In the genomic region with DNA sequence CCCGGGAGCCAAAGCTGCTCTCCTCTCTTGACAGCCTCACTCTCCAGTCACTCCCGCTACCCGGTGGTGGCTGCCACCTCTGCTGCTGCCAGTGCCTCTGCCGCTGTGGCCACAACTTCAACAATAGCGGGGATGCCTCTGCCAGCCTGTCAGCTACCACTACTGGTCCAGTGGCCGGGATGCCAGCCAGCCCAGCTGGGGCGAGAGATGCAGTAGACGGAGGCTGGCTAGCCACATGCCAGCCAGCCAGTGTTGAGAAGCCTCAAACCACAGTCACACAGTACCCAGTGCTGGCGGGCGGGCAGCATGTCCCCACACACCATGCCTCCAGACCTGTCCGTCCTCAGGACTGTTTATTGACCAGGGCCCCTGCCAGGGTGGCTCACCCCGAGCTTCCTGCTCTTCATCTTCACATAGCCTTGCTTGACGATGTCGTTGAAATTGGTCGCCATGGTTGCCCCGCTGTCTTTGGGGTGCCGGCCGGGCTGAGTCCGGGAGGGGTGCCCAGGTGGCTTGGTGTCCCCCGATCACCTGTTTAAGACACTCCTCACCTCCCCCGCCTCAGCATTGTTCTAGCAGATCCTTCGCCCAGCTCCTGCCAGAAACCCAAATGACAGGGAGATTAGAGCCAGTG, we compare ENCODE assay signal across 8 mouse cellular contexts. TPM values are rescaled to one million over a fixed set of nuclear protein-coding genes. Genes with fewer than 3 reads are reported as not detected.
A peak's percentile ranks its signal among the peaks of the same experiment; 100 is the strongest.
DNase-seq lines count a peak whose midpoint lies in the region; ATAC-seq and TF ChIP-seq lines count a peak whose summit lies in the region.

No protein-coding gene starts in this region.

- peak; percentile 57 for ATAC-seq in forebrain, embryonic 15.5 days (replicated peaks)
- no peak for ATAC-seq in intestine, postnatal 0 days
- no peak for ATAC-seq in liver, embryonic 16.5 days (ENCODE audit: low read depth)
- ATAC-seq in neural tube, embryonic 12.5 days (ENCODE audit: low FRiP score, low read depth) = peak; percentile 10; the same call in 1 of the 2 replicates

- H3K27ac ChIP-seq in forebrain, embryonic 15.5 days (replicated peaks) = peak overlapping the region; percentile 82
- H3K27ac ChIP-seq in intestine, postnatal 0 days (ENCODE audit: low read depth, low read length) = peak overlapping the region; percentile 92
- no peak overlapping the region for H3K27ac ChIP-seq in liver, embryonic 16.5 days (ENCODE audit: low read length)
- no peak overlapping the region for H3K27ac ChIP-seq in neural tube, embryonic 12.5 days

- peak; percentile 52 to 59 for DNase-seq in cerebellum, adult 18-20 months
- DNase-seq in cerebellum, adult 11 months = no peak
- DNase-seq in T-cell, adult 2 months (ENCODE audit: low spot score) = peak; percentile 7
- no peak for DNase-seq in spleen, postnatal 14 days (ENCODE audit: low spot score in 2 of 2)

- peaks cover 65% of the 10 kb centered on the region for H3K4me1 ChIP-seq in forebrain, embryonic 15.5 days
- H3K4me1 ChIP-seq in intestine, postnatal 0 days (replicated peaks; ENCODE audit: control insufficient read depth, insufficient read depth, low read length) = peaks cover 16% of the 10 kb centered on the region
- peaks cover 26% of the 10 kb centered on the region for H3K4me1 ChIP-seq in liver, embryonic 16.5 days (ENCODE audit: control insufficient read depth, low read depth, low read length)
- peaks cover 51% of the 10 kb centered on the region for H3K4me1 ChIP-seq in neural tube, embryonic 12.5 days

- H3K27me3 ChIP-seq in forebrain, embryonic 15.5 days = peaks cover 9% of the 10 kb centered on the region; the same call in 1 of the 2 replicates
- H3K27me3 ChIP-seq in intestine, postnatal 0 days (replicated peaks; ENCODE audit: control insufficient read depth, insufficient read depth, low read length) = no peaks in the 10 kb centered on the region
- H3K27me3 ChIP-seq in liver, embryonic 16.5 days (ENCODE audit: control insufficient read depth, insufficient read depth, low read depth, low read length) = peaks cover 27% of the 10 kb centered on the region
- peaks cover 30% of the 10 kb centered on the region for H3K27me3 ChIP-seq in neural tube, embryonic 12.5 days (replicated peaks)

- peak overlapping the region; percentile 83 for H3K4me2 ChIP-seq in forebrain, embryonic 15.5 days (replicated peaks)
- peak overlapping the region; percentile 91 for H3K4me2 ChIP-seq in intestine, postnatal 0 days (replicated peaks; ENCODE audit: low read depth)
- peak overlapping the region; percentile 45 for H3K4me2 ChIP-seq in liver, embryonic 16.5 days (ENCODE audit: low read depth, low read length)
- peak overlapping the region; percentile 75 for H3K4me2 ChIP-seq in neural tube, embryonic 12.5 days (replicated peaks)

- peak overlapping the region; percentile 76 for H3K9ac ChIP-seq in forebrain, embryonic 15.5 days (replicated peaks)
- H3K9ac ChIP-seq in intestine, postnatal 0 days (ENCODE audit: low read depth, low read length) = peak overlapping the region; percentile 51
- no peak overlapping the region for H3K9ac ChIP-seq in liver, embryonic 16.5 days (ENCODE audit: low read depth, low read length)
- peak overlapping the region; percentile 67 for H3K9ac ChIP-seq in neural tube, embryonic 12.5 days

- under 1% methylated on average over 22 of the region's 22 CpGs for WGBS in forebrain, embryonic 15.5 days
- 7% methylated on average over 22 of the region's 22 CpGs for WGBS in intestine, postnatal 0 days
- 12% methylated on average over 22 of the region's 22 CpGs for WGBS in liver, embryonic 16.5 days (ENCODE audit: insufficient replicate concordance)
- 2% methylated on average over 22 of the region's 22 CpGs for WGBS in neural tube, embryonic 12.5 days

- H3K9me3 ChIP-seq in forebrain, embryonic 15.5 days = no peaks in the 10 kb centered on the region
- H3K9me3 ChIP-seq in intestine, postnatal 0 days (ENCODE audit: control insufficient read depth) = no peaks in the 10 kb centered on the region
- H3K9me3 ChIP-seq in liver, embryonic 16.5 days (replicated peaks; ENCODE audit: control insufficient read depth, low read length) = no peaks in the 10 kb centered on the region
- no peaks in the 10 kb centered on the region for H3K9me3 ChIP-seq in neural tube, embryonic 12.5 days

- H3K4me3 ChIP-seq in forebrain, embryonic 15.5 days = peak overlapping the region; percentile 66
- H3K4me3 ChIP-seq in intestine, postnatal 0 days (ENCODE audit: low read depth, low read length) = peak overlapping the region; percentile 50
- H3K4me3 ChIP-seq in liver, embryonic 16.5 days (ENCODE audit: low read depth, low read length) = peak overlapping the region; percentile 14
- peak overlapping the region; percentile 51 for H3K4me3 ChIP-seq in neural tube, embryonic 12.5 days

- TF ChIP-seq CTCF in intestine, postnatal 0 days (IDR thresholded peaks at IDR 0.05; ENCODE audit: low read depth) = no peak

- peaks cover 17% of the 10 kb centered on the region for H3K36me3 ChIP-seq in forebrain, embryonic 15.5 days
- peaks cover 24% of the 10 kb centered on the region for H3K36me3 ChIP-seq in intestine, postnatal 0 days (ENCODE audit: control insufficient read depth, insufficient read depth)
- peaks cover 17% of the 10 kb centered on the region for H3K36me3 ChIP-seq in liver, embryonic 16.5 days (ENCODE audit: control insufficient read depth, insufficient read depth)
- H3K36me3 ChIP-seq in neural tube, embryonic 12.5 days = peaks cover 16% of the 10 kb centered on the region

RNA-seq across cellular contexts. Expression of gene Dok4, which starts 5.5 kb away (rescaled TPM):
- polyA plus RNA-seq in forebrain, embryonic 15.5 days (2015; fragmentation: Nextera tagmentation; extraction: Ambion mirVana) = 63.6 and 69.2 TPM in 2 replicates
- 51.0 and 52.1 TPM in 2 replicates for polyA plus RNA-seq in intestine, postnatal 0 days (2015; fragmentation: Nextera tagmentation; extraction: Ambion mirVana)
- 7.8 and 9.4 TPM in 2 replicates for polyA plus RNA-seq in liver, embryonic 16.5 days (2015; fragmentation: Nextera tagmentation; extraction: Ambion mirVana)
- polyA plus RNA-seq in neural tube, embryonic 12.5 days (2016; fragmentation: Nextera tagmentation; extraction: Ambion mirVana) = 32.7 and 41.8 TPM in 2 replicates

RNA-seq across cellular contexts. Expression of gene Polr2c, which starts 13.3 kb away (rescaled TPM):
- polyA plus RNA-seq in forebrain, embryonic 15.5 days (2015; fragmentation: Nextera tagmentation; extraction: Ambion mirVana) = 150 and 153 TPM in 2 replicates
- 70.4 and 75.1 TPM in 2 replicates for polyA plus RNA-seq in intestine, postnatal 0 days (2015; fragmentation: Nextera tagmentation; extraction: Ambion mirVana)
- 65.7 and 67.0 TPM in 2 replicates for polyA plus RNA-seq in liver, embryonic 16.5 days (2015; fragmentation: Nextera tagmentation; extraction: Ambion mirVana)
- 130 and 143 TPM in 2 replicates for polyA plus RNA-seq in neural tube, embryonic 12.5 days (2016; fragmentation: Nextera tagmentation; extraction: Ambion mirVana)

RNA-seq across cellular contexts. Expression of gene Ciapin1, which starts 32.4 kb away (rescaled TPM):
- polyA plus RNA-seq in forebrain, embryonic 15.5 days (2015; fragmentation: Nextera tagmentation; extraction: Ambion mirVana) = 144 and 145 TPM in 2 replicates
- 88.1 and 95.1 TPM in 2 replicates for polyA plus RNA-seq in intestine, postnatal 0 days (2015; fragmentation: Nextera tagmentation; extraction: Ambion mirVana)
- polyA plus RNA-seq in liver, embryonic 16.5 days (2015; fragmentation: Nextera tagmentation; extraction: Ambion mirVana) = 37.5 TPM in 2 replicates
- 190 and 193 TPM in 2 replicates for polyA plus RNA-seq in neural tube, embryonic 12.5 days (2016; fragmentation: Nextera tagmentation; extraction: Ambion mirVana)

RNA-seq across cellular contexts. Expression of gene Coq9, which starts 32.5 kb away (rescaled TPM):
- 57.2 and 59.6 TPM in 2 replicates for polyA plus RNA-seq in forebrain, embryonic 15.5 days (2015; fragmentation: Nextera tagmentation; extraction: Ambion mirVana)
- polyA plus RNA-seq in intestine, postnatal 0 days (2015; fragmentation: Nextera tagmentation; extraction: Ambion mirVana) = 79.4 and 80.7 TPM in 2 replicates
- polyA plus RNA-seq in liver, embryonic 16.5 days (2015; fragmentation: Nextera tagmentation; extraction: Ambion mirVana) = 55.3 and 61.8 TPM in 2 replicates
- polyA plus RNA-seq in neural tube, embryonic 12.5 days (2016; fragmentation: Nextera tagmentation; extraction: Ambion mirVana) = 52.3 and 57.6 TPM in 2 replicates

RNA-seq across cellular contexts. Expression of gene Ccdc102a, which starts 47.3 kb away (rescaled TPM):
- polyA plus RNA-seq in forebrain, embryonic 15.5 days (2015; fragmentation: Nextera tagmentation; extraction: Ambion mirVana) = 5.4 and 5.6 TPM in 2 replicates
- polyA plus RNA-seq in intestine, postnatal 0 days (2015; fragmentation: Nextera tagmentation; extraction: Ambion mirVana) = 7.2 and 7.7 TPM in 2 replicates
- polyA plus RNA-seq in liver, embryonic 16.5 days (2015; fragmentation: Nextera tagmentation; extraction: Ambion mirVana) = 1.4 and 1.6 TPM in 2 replicates
- 18.1 and 18.9 TPM in 2 replicates for polyA plus RNA-seq in neural tube, embryonic 12.5 days (2016; fragmentation: Nextera tagmentation; extraction: Ambion mirVana)

Comparison
In these comparisons a context has a peak if more than half of its experiments do, and no peak if none do; other contexts are left out.
1. DNase-seq: peak in cerebellum, adult 18-20 months (2 of 2) and T-cell, adult 2 months (single experiment); none in cerebellum, adult 11 months (single experiment) and spleen, postnatal 14 days (0 of 2).
2. ATAC-seq: peak in forebrain, embryonic 15.5 days (single experiment) and neural tube, embryonic 12.5 days (single experiment); none in intestine, postnatal 0 days (single experiment) and liver, embryonic 16.5 days (single experiment).
3. H3K27ac ChIP-seq: peak in forebrain, embryonic 15.5 days (single experiment) and intestine, postnatal 0 days (single experiment); none in liver, embryonic 16.5 days (single experiment) and neural tube, embryonic 12.5 days (single experiment).
4. H3K4me3 ChIP-seq: peak in every context shown above with its lines; median percentile 66 in forebrain, embryonic 15.5 days; 51 in neural tube, embryonic 12.5 days; 50 in intestine, postnatal 0 days; 14 in liver, embryonic 16.5 days.
5. Peak in every context shown above with its lines, with median percentiles within 50 percentile points of each other: H3K4me2 ChIP-seq.